8 mouse cellular contexts compared by ENCODE assay signal in genomic region chr6:119175078-119175853, GRCm38 (mm10). TPM values are rescaled to one million over a fixed set of nuclear protein-coding genes. Genes with fewer than 3 reads are reported as not detected.
A peak's percentile ranks its signal among the peaks of the same experiment; 100 is the strongest.
DNase-seq lines count a peak whose midpoint lies in the region; ATAC-seq and TF ChIP-seq lines count a peak whose summit lies in the region.

Dcp1b (plus strand) TSS chr6:119175253.

- H3K4me3 ChIP-seq in embryonic facial prominence, embryonic 13.5 days = peak within 1 kb of the TSS; percentile 95
- peak within 1 kb of the TSS; percentile 74 for H3K4me3 ChIP-seq in heart, adult 2 months
- peak within 1 kb of the TSS; percentile 87 for H3K4me3 ChIP-seq in limb, embryonic 13.5 days
- peak within 1 kb of the TSS; percentile 88 for H3K4me3 ChIP-seq in midbrain, embryonic 16.5 days (ENCODE audit: low read depth, low read length)

- H3K9me3 ChIP-seq in embryonic facial prominence, embryonic 13.5 days = no peaks in the 10 kb centered on the region
- H3K9me3 ChIP-seq in limb, embryonic 13.5 days = no peaks in the 10 kb centered on the region
- H3K9me3 ChIP-seq in midbrain, embryonic 16.5 days (replicated peaks; ENCODE audit: control insufficient read depth, low read length, poor library complexity, severe bottlenecking) = no peaks in the 10 kb centered on the region

- TF ChIP-seq CTCF in heart, adult 2 months (IDR thresholded peaks at IDR 0.05) = peak; percentile 64

- intact Hi-C loops in heart, adult 2 months (cut with DNase I) = no loop called here

- TF ChIP-seq EP300 in heart, adult 2 months (IDR thresholded peaks at IDR 0.05; ENCODE audit: insufficient read depth, low read depth, low read length) = 0 out of 2 replicates have a peak, but pooled peaks have one; percentile 35

- H3K4me2 ChIP-seq in embryonic facial prominence, embryonic 13.5 days = peak within 1 kb of the TSS; percentile 68
- H3K4me2 ChIP-seq in limb, embryonic 13.5 days (replicated peaks) = peak within 1 kb of the TSS; percentile 72
- peak within 1 kb of the TSS; percentile 74 for H3K4me2 ChIP-seq in midbrain, embryonic 16.5 days (ENCODE audit: low read length)

- peak; percentile 71 for DNase-seq in 3134 (ENCODE audit: extremely low read depth, insufficient read length, low spot score)
- DNase-seq in adrenal gland, postnatal 36 days = peak; percentile 90 to 95
- peak; percentile 89 for DNase-seq in heart, adult 2 months
- DNase-seq in kidney, adult 8-10 months = peak; percentile 80 to 87
- peak; percentile 76 to 92 for DNase-seq in spleen, postnatal 10 days (ENCODE audit: low spot score in 2 of 2)

- peak within 1 kb of the TSS; percentile 64 for H3K27ac ChIP-seq in embryonic facial prominence, embryonic 13.5 days
- H3K27ac ChIP-seq in heart, adult 2 months = peak within 1 kb of the TSS; percentile 94
- H3K27ac ChIP-seq in limb, embryonic 13.5 days = peak within 1 kb of the TSS; percentile 79
- H3K27ac ChIP-seq in midbrain, embryonic 16.5 days (ENCODE audit: low read length) = peak within 1 kb of the TSS; percentile 94

- peak; percentile 59 for TF ChIP-seq POLR2A in heart, adult 2 months (IDR thresholded peaks at IDR 0.05; ENCODE audit: insufficient read depth, low read depth, low read length)

- H3K36me3 ChIP-seq in embryonic facial prominence, embryonic 13.5 days = no peaks in the 10 kb centered on the region
- peaks cover 24% of the 10 kb centered on the region for H3K36me3 ChIP-seq in heart, adult 2 months (ENCODE audit: control insufficient read depth, insufficient read depth, low read length)
- peaks cover 4% of the 10 kb centered on the region; the same call in 1 of the 2 replicates for H3K36me3 ChIP-seq in limb, embryonic 13.5 days
- H3K36me3 ChIP-seq in midbrain, embryonic 16.5 days (ENCODE audit: control insufficient read depth, insufficient read depth, low read length) = no peaks in the 10 kb centered on the region

- under 1% methylated on average over 65 of the region's 65 CpGs for WGBS in embryonic facial prominence, embryonic 13.5 days
- WGBS in heart, adult 2 months = under 1% methylated on average over 65 of the region's 65 CpGs
- under 1% methylated on average over 61 of the region's 65 CpGs for WGBS in limb, embryonic 13.5 days
- WGBS in midbrain, embryonic 16.5 days = under 1% methylated on average over 62 of the region's 65 CpGs

- peak; percentile 84 for ATAC-seq in embryonic facial prominence, embryonic 13.5 days (ENCODE audit: insufficient number of reproducible peaks, insufficient read depth, low FRiP score, low TSS enrichment, low read depth)
- ATAC-seq in limb, embryonic 13.5 days (ENCODE audit: low FRiP score, low read depth) = peak; percentile 95
- peak; percentile 95 for ATAC-seq in midbrain, embryonic 16.5 days

- H3K27me3 ChIP-seq in embryonic facial prominence, embryonic 13.5 days = no peaks in the 10 kb centered on the region
- no peaks in the 10 kb centered on the region for H3K27me3 ChIP-seq in heart, adult 2 months (ENCODE audit: control insufficient read depth, insufficient read depth, low read length)
- H3K27me3 ChIP-seq in limb, embryonic 13.5 days = no peaks in the 10 kb centered on the region
- H3K27me3 ChIP-seq in midbrain, embryonic 16.5 days (ENCODE audit: control insufficient read depth, insufficient read depth, low read depth, low read length) = no peaks in the 10 kb centered on the region

- peak within 1 kb of the TSS; percentile 83 for H3K9ac ChIP-seq in embryonic facial prominence, embryonic 13.5 days
- peak within 1 kb of the TSS; percentile 77 for H3K9ac ChIP-seq in heart, adult 2 months (ENCODE audit: low read depth, low read length)
- peak within 1 kb of the TSS; percentile 85 for H3K9ac ChIP-seq in limb, embryonic 13.5 days
- H3K9ac ChIP-seq in midbrain, embryonic 16.5 days (ENCODE audit: low read depth, low read length) = peak within 1 kb of the TSS; percentile 85

- peaks cover 2% of the 10 kb centered on the region; the same call in 1 of the 2 replicates for H3K79me2 ChIP-seq in heart, adult 2 months (replicated peaks; ENCODE audit: control insufficient read depth, insufficient read depth, low read length)

- H3K4me1 ChIP-seq in embryonic facial prominence, embryonic 13.5 days = peaks cover 7% of the 10 kb centered on the region; the same call in 1 of the 2 replicates
- H3K4me1 ChIP-seq in heart, adult 2 months (ENCODE audit: control insufficient read depth, insufficient read depth, low read length) = peaks cover 11% of the 10 kb centered on the region
- H3K4me1 ChIP-seq in limb, embryonic 13.5 days = peaks cover 11% of the 10 kb centered on the region
- H3K4me1 ChIP-seq in midbrain, embryonic 16.5 days (ENCODE audit: control insufficient read depth, insufficient read depth, low read length) = peaks cover 24% of the 10 kb centered on the region

RNA-seq across cellular contexts. Expression of gene Dcp1b, which starts in this region (rescaled TPM):
- 10 to 100 TPM; 12.1 to 13.4 TPM for total RNA-seq in adrenal gland, postnatal 36 days (2021)
- polyA plus RNA-seq in embryonic facial prominence, embryonic 13.5 days (2015; fragmentation: Nextera tagmentation; extraction: Ambion mirVana) = 9.6 and 10.0 TPM in 2 replicates
- 1 to 10 TPM; 2.6 to 2.7 TPM for total RNA-seq in heart, adult 2 months (2021)
- 4.8 and 4.9 TPM in 2 replicates for polyA plus RNA-seq in heart, adult 2 months (2012; rRNA removed)
- polyA plus RNA-seq in limb, embryonic 13.5 days (2015; fragmentation: Nextera tagmentation; extraction: Ambion mirVana) = 7.7 and 8.8 TPM in 2 replicates
- polyA plus RNA-seq in midbrain, embryonic 16.5 days (2015; fragmentation: Nextera tagmentation; extraction: Ambion mirVana) = 13.4 and 13.8 TPM in 2 replicates

Comparison
In these comparisons a context has a peak if more than half of its experiments do, and no peak if none do; other contexts are left out.
1. Peak in every context shown above with its lines: DNase-seq, ATAC-seq, H3K4me3 ChIP-seq and H3K27ac ChIP-seq.